7 mouse cellular contexts compared by ENCODE assay signal in the genomic region with DNA sequence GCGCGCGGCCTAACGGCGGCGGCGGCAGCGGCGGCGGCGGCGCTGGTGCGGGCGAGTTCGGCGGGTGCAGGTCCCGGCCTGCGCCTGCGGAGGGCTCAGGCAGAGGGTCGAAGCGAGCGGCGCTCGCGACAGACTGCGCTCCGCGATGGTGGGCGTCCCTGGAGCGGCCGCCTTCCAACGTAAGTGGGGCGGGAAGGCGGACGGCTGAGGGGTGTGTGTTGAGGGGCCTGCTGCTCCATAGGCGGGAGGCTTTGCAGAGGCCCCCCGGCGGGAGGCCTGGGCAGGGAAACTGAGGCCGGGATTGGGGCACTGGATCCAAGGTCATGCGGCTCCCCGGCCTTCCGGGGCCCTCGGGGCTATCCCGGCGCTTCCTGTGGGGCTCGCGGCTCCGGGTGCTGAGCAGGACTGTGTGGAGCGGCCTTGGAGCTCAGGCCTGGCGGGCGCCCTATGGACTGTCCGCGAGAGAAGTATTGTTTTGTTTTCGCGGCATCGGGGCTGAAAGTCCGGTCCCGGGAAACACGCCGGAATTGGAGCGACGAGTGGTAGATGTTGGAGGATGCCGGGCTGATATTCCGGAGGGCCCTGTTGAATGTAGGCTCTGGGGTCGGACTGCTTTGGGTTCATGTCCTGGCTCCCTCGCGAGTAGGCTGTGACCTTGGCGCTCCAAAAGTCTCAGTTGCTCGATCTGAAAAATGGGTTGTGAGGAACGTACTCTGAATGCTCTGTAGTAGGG. TPM values are rescaled to one million over a fixed set of nuclear protein-coding genes. Genes with fewer than 3 reads are reported as not detected.
DNase-seq lines count a peak whose midpoint lies in the region; ATAC-seq and TF ChIP-seq lines count a peak whose summit lies in the region.

A gene (plus strand): TSS at position 24 of the 733 bp plus-strand sequence.

- H3K9me3 ChIP-seq in G1E (replicated peaks) = no peaks in the 10 kb centered on the region
- no peaks in the 10 kb centered on the region for H3K9me3 ChIP-seq in forebrain, embryonic 10.5 days

- H3K27me3 ChIP-seq in G1E (ENCODE audit: insufficient read depth, low read length) = no peaks in the 10 kb centered on the region
- H3K27me3 ChIP-seq in forebrain, embryonic 10.5 days (ENCODE audit: poor library complexity, severe bottlenecking) = no peaks in the 10 kb centered on the region

- peak within 1 kb of the TSS; percentile 85 for H3K4me3 ChIP-seq in G1E (ENCODE audit: low read depth, low read length)
- peak within 1 kb of the TSS; percentile 72 for H3K4me3 ChIP-seq in forebrain, embryonic 10.5 days

- WGBS in forebrain, embryonic 10.5 days = under 1% methylated on average over 68 of the region's 70 CpGs

- H3K36me3 ChIP-seq in G1E (replicated peaks) = peaks cover 6% of the 10 kb centered on the region
- peaks cover 4% of the 10 kb centered on the region for H3K36me3 ChIP-seq in forebrain, embryonic 10.5 days (replicated peaks)

- peak; percentile 48 for DNase-seq in G1E (ENCODE audit: low spot score)
- peak; percentile 75 for DNase-seq in adrenal gland, postnatal 10 days
- peak; percentile 70 for DNase-seq in forebrain, embryonic 10.5 days (ENCODE audit: extremely low spot score, low spot score)
- DNase-seq in heart, postnatal 25 days (ENCODE audit: low spot score) = no peak
- peak; percentile 71 to 83 for DNase-seq in kidney, postnatal 4 days
- peak; percentile 46 for DNase-seq in lung, postnatal 14 days
- DNase-seq in ovary, postnatal 14 days (ENCODE audit: low spot score) = peak; percentile 46

- no peak for ATAC-seq in G1E (ENCODE audit: extremely low read depth, insufficient number of reproducible peaks, low FRiP score, poor library complexity, severe bottlenecking)

- intact Hi-C loops in heart, postnatal 25 days (cut with DNase I) = loop anchor here (5.0 kb wide), 1 partner anchor 176 kb away; a partner anchor contains a TSS

- H3K27ac ChIP-seq in forebrain, embryonic 10.5 days = peak within 1 kb of the TSS; percentile 95

- TF ChIP-seq CTCF in G1E (IDR thresholded peaks at IDR 0.05; ENCODE audit: low read depth, low read length) = no peak

- H3K4me1 ChIP-seq in G1E (ENCODE audit: insufficient read depth, low read depth, low read length) = peaks cover 45% of the 10 kb centered on the region
- H3K4me1 ChIP-seq in forebrain, embryonic 10.5 days = peaks cover 31% of the 10 kb centered on the region

RNA-seq across cellular contexts. Expression of the gene that starts here (rescaled TPM):
- 29.8 and 34.6 TPM in 2 replicates for total RNA-seq in G1E (2014; fragmentation: Nextera tagmentation)
- 13.4 and 13.7 TPM in 2 replicates for total RNA-seq in G1E (2017)
- polyA plus RNA-seq in G1E (2012) = 7.3 and 7.8 TPM in 2 replicates
- total RNA-seq in adrenal gland, postnatal 10 days (2021) = 10 to 100 TPM; 23.9 to 35.6 TPM
- 57.4 and 59.3 TPM in 2 replicates for polyA plus RNA-seq in forebrain, embryonic 10.5 days (2016; fragmentation: Nextera tagmentation; extraction: Ambion mirVana)
- total RNA-seq in heart, postnatal 25 days (2021) = 10 to 100 TPM; 14.3 to 18.4 TPM
